Mouse (Mus musculus): ENCODE measurements around the gene Stat6.
A peak's percentile ranks its signal among the peaks of the same experiment; 100 is the strongest.

Gene Stat6

DNA sequence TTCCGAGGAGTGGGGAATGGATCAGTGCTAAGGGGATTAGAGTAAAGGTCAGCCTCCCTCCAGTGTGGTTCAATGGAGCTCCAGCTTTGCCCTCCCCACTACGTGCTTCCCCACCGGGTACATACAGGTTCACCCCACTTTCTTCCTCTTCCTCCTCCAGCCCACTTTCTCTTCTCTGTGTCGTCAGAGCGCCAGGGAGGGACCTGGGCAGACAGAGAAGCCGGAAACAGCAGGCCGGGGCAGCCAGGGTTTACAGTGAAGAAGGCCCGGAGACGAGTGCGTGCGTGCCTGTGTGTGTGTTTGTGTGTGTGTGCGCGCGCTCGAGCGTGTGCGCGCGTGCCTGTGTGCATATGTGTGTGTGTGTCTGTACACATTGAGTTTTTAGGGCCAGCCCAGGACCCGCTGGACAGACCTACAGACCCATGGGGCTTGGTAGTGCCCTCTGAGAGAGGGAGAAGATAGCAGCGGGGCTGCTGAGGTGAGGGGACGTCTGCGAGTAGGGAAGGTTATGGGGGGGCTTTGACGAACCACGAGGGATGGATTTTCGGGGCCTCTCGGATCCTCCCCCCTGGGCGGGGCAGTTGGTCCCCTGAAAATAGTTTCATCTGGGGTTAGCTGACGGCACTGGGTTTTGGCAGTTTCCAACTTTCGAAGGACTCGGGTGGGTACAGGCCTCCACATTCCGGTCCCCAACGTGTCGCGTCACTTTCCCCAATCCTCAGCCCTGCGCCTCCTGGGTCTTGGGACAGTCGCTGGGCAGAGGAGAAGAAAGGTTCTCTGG, at the start of gene Stat6:
TSS of gene Stat6 (plus strand) at position 215 of the 781 bp plus-strand sequence.
- DNase-seq (ENCODE audit: low spot score), result peak; percentile 93

DNA sequence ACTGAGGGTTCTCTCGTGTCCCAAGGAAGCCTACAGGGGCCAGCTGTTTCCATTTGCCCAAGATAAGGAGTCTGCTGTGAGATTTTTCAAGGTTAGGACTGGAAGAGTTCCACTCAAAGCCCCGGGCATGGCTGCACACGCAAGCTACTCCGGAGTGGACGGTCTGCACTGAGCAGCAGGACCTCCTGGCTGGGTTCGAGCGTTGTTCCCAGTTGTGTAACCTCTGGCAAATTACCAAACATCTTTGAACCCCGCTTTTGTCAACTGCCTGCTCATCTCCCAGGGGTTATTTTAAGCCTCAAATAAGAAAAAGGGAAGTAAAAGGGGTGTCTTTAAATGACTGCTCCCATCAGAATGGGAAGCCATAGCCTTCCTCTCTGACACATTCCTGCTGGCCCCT, 48.4 kb upstream of the Stat6 start:
- peak; percentile 45 for DNase-seq (ENCODE audit: low spot score)

DNA sequence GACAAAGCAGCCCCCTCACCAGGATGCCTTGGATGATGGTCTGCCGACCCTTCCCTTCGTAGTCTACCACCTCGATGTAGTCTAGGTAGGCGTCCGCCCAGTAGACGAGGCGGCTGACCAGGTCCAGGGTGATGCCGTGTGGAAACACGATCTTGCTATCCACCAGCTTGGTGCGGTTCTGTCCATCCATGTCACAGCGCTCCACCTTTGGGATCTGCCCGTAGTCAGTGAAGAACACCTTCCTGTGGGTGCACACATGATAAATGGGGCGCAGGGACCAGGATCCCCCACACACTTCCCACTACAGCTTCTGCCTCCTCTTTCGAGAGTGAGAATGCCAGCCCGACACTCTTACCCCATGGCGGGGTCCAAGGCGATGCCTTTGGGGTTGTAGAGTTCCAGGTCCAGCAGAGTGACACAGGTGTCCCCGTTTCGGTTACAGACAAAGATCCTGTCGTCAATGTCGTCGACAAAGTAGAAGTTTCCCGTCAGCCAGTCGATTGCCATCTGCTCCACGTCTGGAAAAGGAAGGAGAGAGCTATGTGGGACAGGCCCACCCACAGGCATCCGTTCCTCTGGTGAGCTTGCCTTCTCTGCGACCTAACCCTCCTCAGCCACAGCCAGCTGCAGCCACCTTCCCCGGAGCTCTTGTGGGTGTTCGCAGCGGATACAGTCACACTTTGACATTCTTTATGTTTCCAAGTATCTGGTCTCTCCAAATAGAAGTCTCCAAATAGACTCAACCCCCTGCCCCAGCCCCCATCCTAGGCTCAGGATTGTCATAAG, 47.7 kb upstream of the Stat6 start:
- DNase-seq (ENCODE audit: low spot score), result no peak

DNA sequence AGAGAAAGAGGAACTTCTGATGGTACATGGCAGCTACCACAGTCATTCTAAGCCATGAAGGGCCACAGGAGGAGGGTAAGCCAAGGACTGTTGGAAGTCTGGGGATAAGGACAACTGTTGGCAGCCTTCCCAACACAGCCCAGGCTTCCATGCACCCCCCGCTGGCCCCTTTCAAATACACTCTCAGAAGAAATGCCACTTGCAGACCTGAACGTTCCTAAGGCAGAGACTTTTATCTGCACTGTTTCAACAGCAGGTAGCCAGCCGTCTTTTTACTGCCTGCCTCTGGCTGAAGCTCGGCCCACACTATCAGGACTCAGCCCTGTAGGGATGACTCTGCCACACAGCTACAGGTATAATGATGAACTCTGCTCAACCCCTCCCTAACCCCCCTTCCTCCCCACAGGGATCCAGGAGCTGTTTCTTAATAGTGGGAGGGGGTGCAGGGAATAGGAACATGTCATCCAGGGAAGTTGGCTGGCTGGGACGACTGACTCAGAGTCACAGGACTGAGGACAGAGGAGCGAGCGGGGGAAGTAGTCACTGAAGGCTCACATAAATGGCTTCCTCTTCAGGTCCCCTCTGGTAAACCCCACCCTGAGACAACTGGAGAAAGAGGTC, 46.4 kb upstream of the Stat6 start:
- DNase-seq (ENCODE audit: low spot score), result no peak

DNA sequence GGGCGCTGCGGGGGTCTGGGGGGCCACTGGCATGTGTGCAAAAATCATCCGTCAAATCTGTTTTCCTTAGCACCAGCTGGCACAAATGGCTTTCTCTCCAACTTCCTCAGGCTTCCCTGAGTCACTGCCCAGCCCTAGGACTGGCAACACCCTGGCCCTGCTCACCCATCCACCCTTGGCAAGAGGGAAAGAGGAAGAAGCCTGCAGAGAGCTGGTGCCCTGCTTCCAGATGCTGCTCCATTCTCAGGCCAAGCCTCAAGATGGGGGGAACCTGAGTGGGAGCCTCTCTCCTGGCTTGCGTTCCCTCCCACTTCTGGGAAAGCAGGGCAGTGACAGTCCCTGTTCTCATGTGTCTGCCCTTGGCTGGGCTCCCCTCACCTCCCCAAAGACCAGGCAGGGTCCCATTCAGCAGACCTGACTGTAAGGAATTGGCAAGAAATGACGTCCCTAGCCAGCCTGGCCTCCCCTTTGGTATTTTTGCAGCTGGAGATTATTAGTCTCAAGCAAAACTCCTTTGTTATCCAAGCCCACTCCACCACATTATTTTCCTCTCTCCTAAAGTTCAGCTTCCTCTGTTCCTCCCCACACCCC, 45.4 kb upstream of the Stat6 start:
- DNase-seq (ENCODE audit: low spot score), result no peak

DNA sequence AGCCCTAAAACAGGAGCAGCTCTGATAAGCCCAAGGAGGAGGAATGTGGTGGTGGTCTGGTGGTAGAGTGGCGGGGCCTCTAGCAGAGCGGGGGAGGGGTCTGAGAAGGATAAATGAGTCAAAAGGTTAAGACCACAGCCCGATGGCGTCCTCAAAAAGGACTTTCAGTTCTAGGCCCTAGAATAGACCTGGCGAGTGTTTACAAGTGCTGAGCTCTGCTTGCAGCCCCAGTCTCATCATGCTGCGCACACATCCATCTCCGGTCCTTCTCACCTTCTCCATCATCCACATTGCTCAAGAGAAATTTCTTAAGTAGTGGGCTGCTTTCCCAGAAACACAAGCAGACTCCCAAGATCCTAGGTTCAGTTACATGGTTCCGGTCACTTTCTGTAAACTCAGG, 44.2 kb upstream of the Stat6 start:
- DNase-seq (ENCODE audit: low spot score), result no peak

DNA sequence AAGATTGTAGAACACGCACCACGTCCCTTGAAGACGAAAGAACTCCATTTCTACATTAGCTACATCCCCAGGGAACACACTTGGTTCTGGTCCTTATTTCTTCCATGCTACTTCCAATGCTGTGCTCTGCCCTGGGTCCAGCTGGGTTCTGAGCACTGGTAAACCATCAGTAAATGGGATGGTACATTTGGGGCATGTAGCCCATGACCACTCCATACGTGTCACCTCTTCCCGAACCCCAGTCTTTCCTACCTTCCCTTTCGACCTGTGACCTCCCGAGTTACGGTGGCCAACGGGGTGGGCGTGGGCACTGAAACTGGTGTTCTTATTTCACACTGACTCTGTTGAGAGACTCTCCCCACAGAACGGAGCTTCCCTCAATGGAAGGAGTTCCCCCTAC, 43.5 kb upstream of the Stat6 start:
- no peak for DNase-seq (ENCODE audit: low spot score)

DNA sequence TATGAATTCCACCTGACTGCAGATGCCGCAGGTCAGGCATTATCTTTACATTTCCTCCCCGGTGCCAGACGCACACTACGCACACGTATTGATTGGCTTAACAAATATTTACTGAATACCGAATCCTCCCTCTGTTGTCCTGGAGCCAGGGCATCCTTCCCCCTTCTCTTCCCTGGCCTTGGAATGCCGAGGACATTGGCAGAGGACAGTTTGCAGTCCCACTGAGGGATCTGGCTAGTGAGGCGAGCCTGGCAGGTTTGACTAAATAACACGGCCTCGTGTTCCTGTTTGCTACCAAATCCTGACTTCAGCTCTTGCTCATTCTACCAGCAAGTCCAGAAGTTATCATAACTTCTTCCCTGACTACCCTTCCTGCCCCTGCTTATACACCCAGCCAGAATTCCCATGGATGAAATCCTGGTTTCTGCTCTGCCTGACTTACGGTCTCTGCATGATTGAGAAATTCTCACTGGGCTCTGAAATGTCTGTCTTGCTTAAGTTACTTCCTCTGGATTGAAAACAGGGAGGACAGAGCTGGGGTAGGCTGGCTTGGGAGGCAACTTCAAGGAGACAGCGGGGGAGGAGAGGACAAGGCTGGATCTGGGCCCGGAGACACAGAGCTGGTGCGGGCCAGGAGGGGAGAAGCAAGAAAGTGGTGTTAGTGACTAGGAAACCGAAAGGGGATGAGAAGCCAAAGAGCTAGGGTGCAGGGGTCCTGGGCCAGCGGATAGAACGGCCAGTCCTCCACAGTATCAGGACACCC, 42.8 kb upstream of the Stat6 start:
- DNase-seq (ENCODE audit: low spot score), result peak; percentile 80

DNA sequence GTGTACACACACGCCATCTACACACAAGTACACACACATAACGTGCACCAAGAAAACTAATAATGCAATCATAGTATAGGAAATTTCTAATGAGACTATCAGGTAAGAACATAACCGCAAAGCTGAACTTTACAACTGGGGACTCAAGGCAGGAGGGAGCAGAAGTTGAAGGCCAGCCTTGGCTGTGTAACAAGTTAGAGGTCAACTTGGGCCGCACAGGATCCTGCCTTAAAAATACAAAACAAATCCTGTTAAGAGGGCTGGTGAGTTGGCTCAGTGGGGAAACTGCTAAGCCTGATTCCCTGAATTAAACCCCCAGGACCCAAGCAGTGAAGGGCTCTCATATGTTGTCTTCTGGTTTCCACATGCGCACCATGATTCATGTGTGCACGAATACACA, 40.6 kb upstream of the Stat6 start:
- no peak for DNase-seq (ENCODE audit: low spot score)

DNA sequence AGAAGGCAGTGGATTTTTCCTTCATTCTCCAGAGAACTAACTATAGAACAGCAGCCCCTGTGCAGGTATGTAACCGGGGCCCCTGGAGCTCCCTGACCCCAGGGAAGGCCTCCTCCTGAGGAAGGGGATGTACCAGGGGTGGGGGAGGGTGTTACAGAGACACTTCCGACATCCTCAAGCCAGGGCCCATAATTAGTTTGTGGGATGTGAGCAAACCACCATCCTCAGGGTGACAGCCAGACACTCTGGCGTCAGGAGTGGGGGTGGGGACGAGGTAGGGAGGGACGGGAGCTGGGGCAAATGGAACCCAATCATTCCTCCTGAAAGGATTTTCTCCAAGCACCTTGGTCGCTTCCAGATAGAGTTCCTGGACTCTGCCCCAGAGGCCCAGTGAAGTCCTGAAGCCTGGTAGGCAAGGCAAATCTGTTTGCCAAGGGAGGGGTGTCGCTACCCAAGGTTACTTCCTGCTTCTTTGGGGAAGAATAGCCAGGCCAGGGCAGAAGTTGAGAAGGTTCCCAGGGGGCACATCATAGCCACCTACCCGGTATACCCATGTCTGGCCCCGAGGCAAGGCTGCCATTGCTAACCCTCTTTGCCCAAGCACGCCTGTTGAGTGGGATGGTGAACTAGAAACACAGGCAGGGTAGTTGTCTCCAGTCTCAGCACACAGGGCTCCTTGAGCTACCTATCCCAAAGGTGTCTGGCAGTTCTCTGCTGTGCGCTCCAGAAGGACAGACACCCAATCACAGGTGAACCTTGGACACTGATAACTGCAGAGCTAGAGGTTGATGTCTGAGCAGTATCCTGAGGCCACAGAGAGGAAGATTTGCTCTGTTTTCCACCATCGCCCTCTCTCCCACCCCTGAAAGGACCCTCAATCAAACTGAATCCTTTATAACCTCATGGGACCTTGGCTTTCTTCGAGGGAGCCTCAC, 39.1 kb upstream of the Stat6 start:
- DNase-seq (ENCODE audit: low spot score), result no peak

DNA sequence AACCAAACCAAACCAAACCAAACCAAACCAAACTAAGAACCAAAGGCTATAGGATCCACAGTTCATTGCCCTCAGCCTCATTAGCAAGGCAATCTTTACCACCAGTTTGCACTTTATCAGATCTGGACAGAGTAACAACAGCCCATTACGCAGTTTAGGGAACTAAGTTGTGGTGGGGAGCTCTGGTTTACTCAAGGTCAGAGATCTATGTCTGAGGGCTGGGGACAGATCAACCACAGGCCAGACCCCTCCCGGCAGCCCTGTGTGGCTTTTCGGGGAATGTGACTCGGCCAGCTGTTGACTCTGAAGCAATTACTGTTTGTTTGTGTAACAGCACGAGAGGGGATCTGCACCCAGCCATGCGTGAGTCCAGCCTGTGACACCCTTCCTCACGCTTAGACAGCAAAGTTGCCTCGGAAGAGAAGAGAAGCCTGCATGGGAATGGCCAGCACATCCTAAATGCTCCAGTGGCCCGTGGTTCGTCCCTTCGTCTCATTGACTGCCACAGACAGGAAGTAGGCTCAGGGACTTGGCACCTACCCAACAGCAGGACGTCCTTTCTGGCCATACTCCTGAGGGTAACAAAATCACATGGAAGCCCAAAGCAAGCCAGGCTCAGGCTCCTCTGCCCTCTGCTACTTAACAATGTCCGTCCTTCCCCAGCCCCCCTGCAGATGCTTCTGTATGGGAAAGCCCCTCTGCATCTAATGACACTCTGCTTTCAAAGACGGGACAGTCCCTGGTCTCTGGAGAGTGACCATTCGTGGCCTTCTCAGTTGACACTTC, 38.1 kb upstream of the Stat6 start:
- peak; percentile 59 for DNase-seq (ENCODE audit: low spot score)

DNA sequence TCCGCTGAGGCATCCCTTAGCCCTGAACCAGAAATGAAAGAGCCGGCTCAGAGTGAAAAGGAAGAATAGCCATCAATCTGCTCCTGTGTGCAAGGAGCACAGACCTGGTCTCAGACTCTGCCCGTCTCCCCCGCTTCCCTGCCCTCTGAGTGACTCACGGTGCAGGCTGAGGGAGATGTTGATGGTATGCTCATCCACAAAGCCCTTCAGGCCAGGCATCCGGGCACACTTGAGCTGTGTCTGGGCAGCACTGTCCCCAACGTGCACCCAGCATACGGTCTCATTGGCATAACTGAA, 37.6 kb upstream of the Stat6 start:
- no peak for DNase-seq (ENCODE audit: low spot score)

DNA sequence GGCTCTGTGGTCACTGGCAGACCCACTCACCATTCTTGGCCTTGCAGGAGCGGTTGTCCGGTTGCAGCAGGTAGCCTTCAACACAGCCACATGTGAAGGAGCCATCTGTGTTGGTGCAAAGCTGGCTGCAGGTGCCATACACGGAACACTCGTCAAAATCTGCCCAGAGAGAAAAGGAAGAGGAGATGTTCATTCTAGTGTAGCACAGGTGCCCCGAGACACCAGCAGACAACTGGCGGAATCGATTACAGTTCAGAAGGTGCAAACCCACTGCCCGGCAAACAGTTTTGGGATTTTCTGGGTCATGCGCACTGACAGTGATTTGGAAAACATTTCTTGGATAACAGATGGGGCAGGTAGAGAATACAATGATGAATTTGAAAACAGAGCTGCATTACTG, 37.0 kb upstream of the Stat6 start:
- DNase-seq (ENCODE audit: low spot score), result no peak

DNA sequence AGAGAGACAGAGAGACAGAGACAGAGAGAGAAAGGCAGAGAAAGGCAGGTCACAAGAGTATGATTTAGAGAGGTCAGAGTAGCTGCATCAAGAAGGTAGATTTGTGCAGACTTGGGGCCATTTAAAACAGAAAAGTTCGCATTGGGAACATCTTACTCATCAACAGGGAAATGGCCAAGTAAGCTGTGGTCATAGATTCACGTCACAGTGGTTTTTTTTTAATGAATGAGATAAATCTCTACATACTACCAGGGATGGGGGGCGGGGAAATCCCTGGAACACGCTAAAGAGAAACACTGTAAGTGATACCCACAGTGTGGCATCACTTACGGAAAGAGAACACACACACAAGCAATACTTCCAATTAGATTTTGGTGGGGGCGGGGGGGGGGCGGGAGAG, 35.7 kb upstream of the Stat6 start:
- no peak for DNase-seq (ENCODE audit: low spot score)

DNA sequence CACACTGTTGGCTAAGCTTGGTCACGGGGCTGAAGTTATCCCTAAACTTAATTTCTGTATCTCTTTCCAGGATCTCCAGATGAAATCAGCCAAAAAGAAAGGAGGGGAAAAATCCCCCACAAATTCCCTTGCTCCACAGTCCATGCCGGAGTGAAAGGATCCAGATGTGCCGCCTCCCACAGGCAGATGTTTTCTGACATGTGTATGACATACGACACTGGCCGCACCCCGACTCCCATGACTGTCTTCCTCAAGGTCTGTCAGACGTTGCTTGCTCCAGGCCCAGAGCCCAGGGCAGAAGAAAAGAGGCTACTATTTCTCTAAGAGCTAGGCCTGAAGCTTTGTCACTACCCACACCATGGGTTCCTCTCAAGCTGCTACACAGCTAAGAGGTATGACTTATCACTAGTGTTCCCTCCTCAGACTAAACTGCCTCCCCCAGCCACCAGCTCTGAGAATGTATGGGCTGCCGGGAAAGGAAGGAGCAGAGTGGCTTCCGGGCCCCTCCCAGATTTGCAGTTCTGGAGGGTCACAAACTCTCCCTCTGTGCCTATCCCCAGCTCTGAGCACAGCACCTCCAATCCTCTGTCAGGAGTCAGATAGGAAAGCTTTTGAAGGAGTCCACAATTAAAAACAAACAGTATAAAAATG, 33.2 kb upstream of the Stat6 start:
- DNase-seq (ENCODE audit: low spot score), result no peak

DNA sequence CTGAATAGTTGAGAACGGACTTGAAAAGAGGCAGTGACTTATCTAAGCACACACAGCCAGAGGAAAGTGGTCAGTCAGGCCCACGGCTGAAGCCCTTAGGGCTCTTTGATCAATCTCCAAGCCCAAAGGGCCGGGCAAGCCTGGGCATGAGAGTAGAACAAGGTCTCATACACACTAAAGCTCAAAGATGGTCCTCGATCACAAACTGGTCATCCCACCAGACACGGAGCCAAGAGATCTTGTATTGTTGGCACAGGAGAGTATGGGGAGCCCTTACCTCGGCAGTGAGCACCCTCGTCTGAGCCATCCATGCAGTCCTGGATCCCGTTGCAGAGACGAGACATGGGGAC, 32.7 kb upstream of the Stat6 start:
- DNase-seq (ENCODE audit: low spot score), result no peak

DNA sequence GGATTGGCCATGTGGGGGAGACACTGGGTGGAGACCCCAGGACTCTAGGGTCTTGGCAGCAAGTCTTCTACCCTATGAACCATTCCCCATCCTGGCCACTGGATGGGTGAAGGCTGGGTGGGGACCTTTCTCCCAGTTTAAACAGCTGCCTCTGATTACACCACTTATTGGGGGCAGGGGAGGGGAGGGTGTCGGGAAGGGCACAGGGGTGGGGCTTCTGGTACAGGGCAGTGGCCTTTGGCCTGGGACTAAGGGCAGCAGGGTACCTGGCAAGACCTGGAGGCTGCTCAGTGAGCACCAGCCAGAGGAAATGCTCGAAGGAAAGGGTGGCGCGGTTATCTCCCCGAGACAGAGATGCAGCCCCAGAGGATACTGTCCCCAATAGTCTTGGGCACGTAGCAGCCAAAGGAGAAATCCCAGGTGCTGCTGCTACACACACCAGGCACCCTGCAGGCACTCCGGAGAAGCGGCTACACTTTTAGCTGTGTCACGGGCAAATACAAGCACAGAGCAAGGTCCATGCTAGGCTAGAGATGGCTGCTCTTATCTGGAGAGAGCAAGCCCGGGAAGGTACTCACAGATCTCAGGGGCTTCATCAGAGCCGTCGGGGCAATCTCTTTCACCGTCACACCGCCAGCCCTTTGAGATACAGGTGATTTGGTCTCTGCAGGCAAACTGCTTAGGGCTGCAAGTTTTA, 30.6 kb upstream of the Stat6 start:
- DNase-seq (ENCODE audit: low spot score), result no peak

DNA sequence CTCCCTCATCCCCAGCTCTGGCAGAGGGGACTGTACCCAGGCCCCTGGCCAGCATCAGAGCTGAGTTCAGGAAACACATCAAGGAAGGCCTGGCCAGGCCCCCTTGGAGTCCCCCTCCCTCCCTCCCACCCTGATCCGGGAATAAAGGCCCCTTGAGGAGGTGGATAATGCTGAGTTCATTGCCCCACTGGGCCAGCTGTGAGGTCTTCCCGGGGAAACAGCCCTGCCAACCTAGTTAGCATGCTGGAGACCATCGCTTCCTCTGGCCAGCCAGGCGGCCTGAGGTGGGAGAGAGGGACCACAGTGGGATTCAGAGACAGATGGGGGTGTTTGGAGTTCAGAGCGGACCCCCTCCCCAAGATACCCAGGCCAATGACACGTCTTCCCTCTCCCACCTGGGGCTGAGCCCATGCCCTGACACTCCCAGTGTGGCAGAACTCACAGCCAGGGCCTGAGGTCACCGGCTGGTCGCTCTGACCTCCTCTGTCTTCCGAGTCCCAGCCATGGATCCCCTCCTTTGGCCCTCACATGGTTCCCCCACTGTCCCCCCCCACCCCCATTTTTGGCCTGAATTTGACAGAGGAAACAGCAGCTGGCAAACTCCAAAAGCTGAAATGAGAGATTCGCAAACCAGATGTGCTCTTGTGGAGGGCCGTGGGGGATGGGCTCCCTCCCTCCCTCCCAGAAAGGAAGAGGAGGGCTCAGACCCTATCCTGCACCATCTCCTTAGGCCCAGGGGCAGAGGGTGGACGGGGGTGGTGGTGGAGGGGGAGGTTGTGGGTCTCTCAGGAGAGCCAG, 28.4 kb upstream of the Stat6 start:
- no peak for DNase-seq (ENCODE audit: low spot score)

DNA sequence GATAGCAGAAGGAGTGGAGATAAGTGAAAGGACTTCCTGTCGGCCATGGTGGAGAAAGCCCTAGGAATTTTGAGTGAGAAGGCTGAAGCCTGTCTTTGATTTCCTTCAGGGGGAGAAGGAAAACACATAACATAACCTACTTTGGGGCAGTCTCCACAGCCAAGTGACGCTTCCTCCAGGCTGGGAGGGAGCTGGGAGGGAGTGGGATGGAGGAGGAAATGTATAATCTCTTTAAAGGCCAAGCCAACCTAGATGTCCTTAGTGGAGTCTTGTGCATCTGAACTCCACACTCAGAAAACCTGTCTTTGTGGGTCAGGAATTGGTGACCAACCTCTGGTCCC, 27.8 kb upstream of the Stat6 start:
- DNase-seq (ENCODE audit: low spot score), result no peak

Measured in lung, postnatal 25 days (tissue).